Mouse (Mus musculus): ENCODE measurements around the gene Grb10. TPM values are rescaled to one million over a fixed set of nuclear protein-coding genes. Genes with fewer than 3 reads are reported as not detected.

The Grb10 gene
- polyA plus RNA-seq, 1 experiment = 12.1 TPM

- no peaks in the 10 kb centered on the region for H3K4me1 ChIP-seq (ENCODE audit: control insufficient read depth, insufficient read depth, low read length)
- no peak overlapping the region for H3K27ac ChIP-seq (ENCODE audit: control insufficient read depth, insufficient read depth, low read depth, low read length)
- TF ChIP-seq POLR2A (IDR thresholded peaks at IDR 0.05; ENCODE audit: control insufficient read depth, low read depth, low read length) (no peak), CTCF (IDR thresholded peaks at IDR 0.05; ENCODE audit: control insufficient read depth, insufficient read depth, insufficient replicate concordance, low read depth, low read length) (no peak)
- H3K4me3 ChIP-seq (ENCODE audit: control insufficient read depth, low read depth, low read length) = no peak overlapping the region
- H3K36me3 ChIP-seq (ENCODE audit: control insufficient read depth, insufficient read depth, low read length) = no peaks in the 10 kb centered on the region
- no peaks in the 10 kb centered on the region for H3K27me3 ChIP-seq (ENCODE audit: control insufficient read depth, insufficient read depth, low read length)
These were observed 19.9 kb downstream of the Grb10 start for GRCm38 (mm10) chr11:12018604-12019003.

- H3K4me3 ChIP-seq (ENCODE audit: control insufficient read depth, low read depth, low read length) = no peak overlapping the region
- TF ChIP-seq POLR2A (IDR thresholded peaks at IDR 0.05; ENCODE audit: control insufficient read depth, low read depth, low read length) = no peak
- TF ChIP-seq CTCF (IDR thresholded peaks at IDR 0.05; ENCODE audit: control insufficient read depth, insufficient read depth, insufficient replicate concordance, low read depth, low read length) = no peak
These were observed 28.4 kb downstream of the Grb10 start for GRCm38 (mm10) chr11:12010084-12010483.

GRCm38 (mm10) chr11:12000293-12000910 is 38.1 kb downstream of the Grb10 start:
- TF ChIP-seq POLR2A (IDR thresholded peaks at IDR 0.05; ENCODE audit: control insufficient read depth, low read depth, low read length) = no peak
- TF ChIP-seq CTCF (IDR thresholded peaks at IDR 0.05; ENCODE audit: control insufficient read depth, insufficient read depth, insufficient replicate concordance, low read depth, low read length) = no peak
- Histone ChIP-seq H3K27ac (ENCODE audit: control insufficient read depth, insufficient read depth, low read depth, low read length) (no peak overlapping the region), H3K4me1 (ENCODE audit: control insufficient read depth, insufficient read depth, low read length) (no peaks in the 10 kb centered on the region), H3K36me3 (ENCODE audit: control insufficient read depth, insufficient read depth, low read length) (no peaks in the 10 kb centered on the region), H3K27me3 (ENCODE audit: control insufficient read depth, insufficient read depth, low read length) (no peaks in the 10 kb centered on the region), H3K4me3 (ENCODE audit: control insufficient read depth, low read depth, low read length) (no peak overlapping the region)

More at GRCm38 (mm10) chr11:12010084-12010483, 28.4 kb downstream of the Grb10 start:
- Histone ChIP-seq H3K4me1 (ENCODE audit: control insufficient read depth, insufficient read depth, low read length) (no peaks in the 10 kb centered on the region), H3K27ac (ENCODE audit: control insufficient read depth, insufficient read depth, low read depth, low read length) (no peak overlapping the region), H3K27me3 (ENCODE audit: control insufficient read depth, insufficient read depth, low read length) (no peaks in the 10 kb centered on the region), H3K36me3 (ENCODE audit: control insufficient read depth, insufficient read depth, low read length) (no peaks in the 10 kb centered on the region)

GRCm38 (mm10) chr11:11998881-11999280 is 39.6 kb downstream of the Grb10 start:
- no peak overlapping the region for H3K4me3 ChIP-seq (ENCODE audit: control insufficient read depth, low read depth, low read length)
- H3K27me3 ChIP-seq (ENCODE audit: control insufficient read depth, insufficient read depth, low read length) = no peaks in the 10 kb centered on the region
- H3K36me3 ChIP-seq (ENCODE audit: control insufficient read depth, insufficient read depth, low read length) = no peaks in the 10 kb centered on the region
- no peak for TF ChIP-seq POLR2A (IDR thresholded peaks at IDR 0.05; ENCODE audit: control insufficient read depth, low read depth, low read length)
- no peak for TF ChIP-seq CTCF (IDR thresholded peaks at IDR 0.05; ENCODE audit: control insufficient read depth, insufficient read depth, insufficient replicate concordance, low read depth, low read length)
- H3K27ac ChIP-seq (ENCODE audit: control insufficient read depth, insufficient read depth, low read depth, low read length) = no peak overlapping the region
- no peaks in the 10 kb centered on the region for H3K4me1 ChIP-seq (ENCODE audit: control insufficient read depth, insufficient read depth, low read length)

GRCm38 (mm10) chr11:11997045-11997444 is 41.4 kb downstream of the Grb10 start:
- H3K27me3 ChIP-seq (ENCODE audit: control insufficient read depth, insufficient read depth, low read length) = no peaks in the 10 kb centered on the region
- H3K27ac ChIP-seq (ENCODE audit: control insufficient read depth, insufficient read depth, low read depth, low read length) = no peak overlapping the region
- no peaks in the 10 kb centered on the region for H3K36me3 ChIP-seq (ENCODE audit: control insufficient read depth, insufficient read depth, low read length)
- no peak overlapping the region for H3K4me3 ChIP-seq (ENCODE audit: control insufficient read depth, low read depth, low read length)
- H3K4me1 ChIP-seq (ENCODE audit: control insufficient read depth, insufficient read depth, low read length) = no peaks in the 10 kb centered on the region
- TF ChIP-seq CTCF (IDR thresholded peaks at IDR 0.05; ENCODE audit: control insufficient read depth, insufficient read depth, insufficient replicate concordance, low read depth, low read length) = no peak
- no peak for TF ChIP-seq POLR2A (IDR thresholded peaks at IDR 0.05; ENCODE audit: control insufficient read depth, low read depth, low read length)

- Histone ChIP-seq H3K4me3 (ENCODE audit: control insufficient read depth, low read depth, low read length) (no peak overlapping the region), H3K27ac (ENCODE audit: control insufficient read depth, insufficient read depth, low read depth, low read length) (no peak overlapping the region), H3K4me1 (ENCODE audit: control insufficient read depth, insufficient read depth, low read length) (no peaks in the 10 kb centered on the region), H3K36me3 (ENCODE audit: control insufficient read depth, insufficient read depth, low read length) (no peaks in the 10 kb centered on the region), H3K27me3 (ENCODE audit: control insufficient read depth, insufficient read depth, low read length) (no peaks in the 10 kb centered on the region)
- TF ChIP-seq POLR2A (IDR thresholded peaks at IDR 0.05; ENCODE audit: control insufficient read depth, low read depth, low read length) (no peak), CTCF (IDR thresholded peaks at IDR 0.05; ENCODE audit: control insufficient read depth, insufficient read depth, insufficient replicate concordance, low read depth, low read length) (no peak)
These were observed 43.1 kb downstream of the Grb10 start for GRCm38 (mm10) chr11:11995371-11995770.

GRCm38 (mm10) chr11:11993807-11994206 is 44.7 kb downstream of the Grb10 start:
- H3K27ac ChIP-seq (ENCODE audit: control insufficient read depth, insufficient read depth, low read depth, low read length) = no peak overlapping the region
- no peak overlapping the region for H3K4me3 ChIP-seq (ENCODE audit: control insufficient read depth, low read depth, low read length)
- H3K27me3 ChIP-seq (ENCODE audit: control insufficient read depth, insufficient read depth, low read length) = no peaks in the 10 kb centered on the region
- no peaks in the 10 kb centered on the region for H3K36me3 ChIP-seq (ENCODE audit: control insufficient read depth, insufficient read depth, low read length)
- no peaks in the 10 kb centered on the region for H3K4me1 ChIP-seq (ENCODE audit: control insufficient read depth, insufficient read depth, low read length)
- no peak for TF ChIP-seq POLR2A (IDR thresholded peaks at IDR 0.05; ENCODE audit: control insufficient read depth, low read depth, low read length)
- no peak for TF ChIP-seq CTCF (IDR thresholded peaks at IDR 0.05; ENCODE audit: control insufficient read depth, insufficient read depth, insufficient replicate concordance, low read depth, low read length)

Data from testis, adult 2 months (tissue).